Mouse (Mus musculus): ENCODE measurements at regions not wholly inside any gene's neighbourhood (a gene's known extent, or its start where the extent isn't known, plus 50 kb on each side); places are given as distances from the start of the nearest gene placed in this dataset.
A peak's percentile ranks its signal among the peaks of the same experiment; 100 is the strongest.

DNA sequence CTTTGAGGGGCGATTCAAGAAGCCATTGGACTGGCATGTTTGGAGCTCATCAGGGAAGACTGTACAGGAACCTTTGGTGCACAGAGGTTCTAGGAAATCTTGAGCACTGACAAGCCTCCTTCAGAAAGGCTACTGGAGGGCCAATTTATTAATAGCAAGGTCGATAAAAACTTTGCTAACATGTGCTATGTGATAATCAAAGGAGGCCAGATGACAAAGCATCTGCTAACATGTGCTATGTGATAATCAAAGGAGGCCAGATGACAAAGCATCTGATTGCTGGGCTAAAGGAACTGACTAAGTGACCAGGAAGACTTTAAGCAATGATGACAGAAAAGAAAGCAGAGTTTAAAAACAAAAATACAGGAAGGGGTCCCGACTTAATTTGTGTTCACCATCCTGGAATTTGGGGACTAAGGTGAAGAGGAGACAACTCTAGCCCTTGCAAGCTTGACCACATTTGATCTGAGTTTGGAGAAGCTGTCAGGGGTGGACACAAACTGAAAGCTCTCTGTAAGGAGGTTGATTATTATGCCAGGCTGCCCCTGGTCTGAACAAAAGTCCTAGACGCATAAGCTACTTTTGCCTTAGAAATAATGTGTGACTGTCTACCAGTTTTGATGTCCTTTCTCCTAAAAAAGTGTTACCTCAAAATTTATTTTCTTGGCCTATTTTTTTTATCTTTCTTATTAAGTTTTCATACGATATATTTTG lies 455.5 kb upstream of the Fam92a start:
- no peak for DNase-seq (ENCODE audit: low read depth, low spot score)

- DNase-seq (ENCODE audit: low read depth, low spot score), result no peak
These were observed 449.0 kb upstream of the Fam92a start for GRCm38 (mm10) chr4:12620756-12621270.

- no peak for DNase-seq (ENCODE audit: low read depth, low spot score)
These were observed 448.4 kb upstream of the Fam92a start for GRCm38 (mm10) chr4:12620059-12620755.

DNA sequence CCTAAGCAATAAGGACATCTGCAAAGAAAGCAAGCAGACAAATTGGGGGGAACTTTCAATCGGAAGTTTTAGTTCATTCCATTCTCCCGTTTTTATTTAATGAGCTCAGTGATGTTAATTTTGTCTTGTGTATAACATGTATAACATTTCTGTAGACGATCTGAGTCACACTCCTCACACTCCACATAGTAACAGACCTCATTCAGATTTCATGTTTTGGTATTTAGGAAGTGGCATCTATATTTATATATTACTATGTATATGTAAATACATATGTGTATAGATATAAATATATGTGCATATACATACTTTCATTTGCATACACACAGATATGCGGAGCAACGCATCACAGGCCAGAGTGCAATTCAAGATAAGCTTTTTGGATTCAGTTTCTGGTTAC lies 444.9 kb upstream of the Fam92a start:
- DNase-seq (ENCODE audit: low read depth, low spot score), result no peak

DNA sequence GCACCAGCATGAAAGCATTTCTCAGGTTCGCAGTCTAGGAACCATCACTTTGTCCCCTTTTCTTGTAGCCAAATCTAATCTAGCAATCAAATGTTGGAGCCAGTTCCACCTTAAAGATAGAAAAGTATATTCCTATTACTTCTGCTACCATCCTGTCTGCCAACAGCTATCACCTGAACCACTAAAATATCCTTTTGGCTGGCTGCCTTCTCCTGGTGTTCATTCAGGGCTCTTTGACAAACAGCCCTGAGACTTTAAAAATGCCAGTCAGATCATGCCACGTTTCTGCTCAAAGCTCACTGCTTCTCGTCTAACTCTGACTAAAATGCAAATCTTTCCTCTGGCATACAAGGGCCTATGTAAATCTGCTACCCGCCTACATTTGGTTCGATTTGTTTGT lies 439.7 kb upstream of the Fam92a start:
- no peak for DNase-seq (ENCODE audit: low read depth, low spot score)

DNA sequence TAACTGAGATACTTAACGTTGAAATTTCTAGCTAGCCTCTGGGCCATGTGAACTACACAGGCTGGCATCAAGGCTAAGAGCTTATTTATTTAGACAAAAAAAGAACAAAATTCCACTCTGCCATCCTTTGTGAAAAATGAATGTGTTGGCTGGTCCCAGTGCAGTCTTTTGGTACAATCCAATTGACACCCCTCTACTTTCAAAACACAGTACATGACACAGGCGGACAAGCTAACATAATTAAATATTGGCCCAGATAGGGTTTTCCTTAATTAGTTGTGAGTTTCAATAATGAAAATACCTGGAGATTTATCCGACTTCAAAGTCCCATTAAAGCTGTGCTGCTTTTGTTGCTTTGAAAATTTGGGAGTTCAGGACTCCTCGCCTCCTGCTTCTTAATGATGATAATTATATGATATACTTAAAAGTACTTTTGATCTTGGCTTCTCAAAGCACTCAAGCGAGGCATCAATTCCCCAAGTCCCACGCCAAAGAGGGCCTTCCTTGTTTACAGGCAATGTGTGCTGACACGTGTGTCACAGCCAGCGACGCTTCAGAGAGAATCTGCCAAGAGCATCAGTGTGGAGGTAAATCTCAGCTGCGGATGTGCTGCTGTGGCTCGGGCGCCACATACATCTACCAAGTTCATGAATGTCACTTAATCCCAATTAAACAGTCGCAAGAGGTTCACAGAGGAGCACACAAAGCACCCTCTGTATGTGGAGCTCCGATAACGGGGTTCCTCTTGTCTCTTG lies 429.5 kb upstream of the Fam92a start:
- no peak for DNase-seq (ENCODE audit: low read depth, low spot score)

DNA sequence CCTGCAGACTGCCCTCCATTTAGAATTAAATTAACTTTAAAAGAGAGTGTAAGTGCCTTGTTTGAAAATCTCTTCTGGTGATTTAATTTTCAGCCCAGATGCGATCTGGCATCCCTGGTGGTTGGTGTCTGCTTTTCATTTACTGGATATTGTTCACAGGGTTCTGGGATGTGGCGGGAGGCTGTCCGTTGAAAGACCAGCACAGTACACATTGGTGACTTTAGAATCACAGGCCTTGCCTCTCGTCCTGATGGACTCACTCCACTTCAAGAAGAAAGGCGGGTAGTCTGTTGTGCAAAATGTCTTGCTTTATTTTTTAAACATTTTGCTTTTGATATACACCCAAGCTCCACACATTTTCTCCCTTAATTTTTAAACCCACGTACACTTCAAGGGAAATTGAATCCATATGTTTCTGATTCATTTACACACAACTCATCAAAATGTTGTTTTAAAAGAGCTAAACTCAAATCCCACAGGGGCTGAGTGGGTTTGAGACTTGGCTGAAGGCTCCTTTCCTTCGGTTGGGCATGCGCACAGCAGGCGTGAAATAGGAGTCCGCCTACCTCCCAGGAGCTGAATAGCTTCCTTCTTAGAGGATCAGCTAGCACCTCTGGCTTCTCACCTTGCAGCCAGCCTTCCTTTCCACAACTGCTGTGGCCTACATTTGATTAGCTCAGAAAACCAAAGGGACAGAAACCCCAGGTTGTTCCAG lies 424.1 kb upstream of the Fam92a start:
- DNase-seq (ENCODE audit: low read depth, low spot score), result no peak

DNA sequence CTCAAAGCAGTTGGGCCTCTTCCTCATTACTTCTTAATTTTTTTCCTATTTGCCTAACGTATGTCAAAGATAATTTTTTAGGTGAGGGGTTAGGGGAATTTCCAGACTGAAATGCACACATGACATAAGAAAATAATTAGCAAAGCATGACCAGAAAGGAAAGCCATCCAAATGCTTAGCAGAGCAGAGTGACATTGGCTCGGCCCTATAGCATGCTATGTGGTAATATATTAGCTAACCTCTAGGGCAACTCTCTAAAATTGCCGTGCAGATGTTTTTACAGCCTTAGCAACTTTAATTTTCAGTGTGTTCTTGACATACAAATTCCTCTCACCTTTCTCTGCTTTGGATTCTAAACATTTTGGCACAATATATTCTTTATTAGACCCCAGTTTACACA lies 421.2 kb upstream of the Fam92a start:
- DNase-seq (ENCODE audit: low read depth, low spot score), result no peak

DNA sequence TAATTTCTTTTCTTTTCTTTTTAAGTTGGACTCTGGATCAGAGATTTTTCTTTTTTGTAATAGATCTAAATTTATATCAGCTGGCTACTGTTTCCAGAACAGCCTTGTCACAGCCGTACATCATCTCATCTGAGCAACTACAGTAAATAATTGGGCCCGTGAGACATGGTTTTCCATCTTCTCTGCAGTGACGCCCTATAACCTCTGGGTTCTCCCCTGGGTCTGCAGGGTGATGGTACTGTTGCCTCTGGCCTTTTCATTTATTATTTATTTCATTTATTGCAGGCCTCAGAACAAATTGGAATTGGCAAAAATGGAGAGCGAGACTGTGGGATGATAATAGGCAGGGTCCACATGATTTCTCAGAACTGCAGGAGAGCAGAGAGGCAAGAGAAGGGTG lies 406.3 kb upstream of the Fam92a start:
- no peak for DNase-seq (ENCODE audit: low read depth, low spot score)

DNA sequence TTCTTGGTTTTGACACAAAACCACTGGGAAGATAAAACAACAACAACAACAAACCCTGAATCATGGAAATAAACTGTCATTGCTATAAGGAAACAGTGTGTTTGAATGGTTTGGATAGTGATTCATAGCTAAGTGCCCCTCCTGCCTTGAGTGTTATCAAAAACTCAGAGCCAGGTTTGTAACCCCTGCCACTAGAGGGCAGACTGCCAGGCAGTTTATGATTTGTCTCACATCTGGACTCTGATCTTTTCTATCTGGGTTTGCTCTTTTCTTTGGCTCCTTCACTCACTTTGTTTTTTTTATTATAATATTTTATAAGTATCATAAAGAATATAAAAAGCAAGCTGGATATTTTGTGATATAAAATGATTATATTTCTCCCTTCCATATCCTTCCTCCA lies 400.1 kb upstream of the Fam92a start:
- no peak for DNase-seq (ENCODE audit: low read depth, low spot score)

- no peak for DNase-seq (ENCODE audit: low read depth, low spot score)
These were observed 398.9 kb upstream of the Fam92a start for GRCm38 (mm10) chr4:12570689-12571088.

DNA sequence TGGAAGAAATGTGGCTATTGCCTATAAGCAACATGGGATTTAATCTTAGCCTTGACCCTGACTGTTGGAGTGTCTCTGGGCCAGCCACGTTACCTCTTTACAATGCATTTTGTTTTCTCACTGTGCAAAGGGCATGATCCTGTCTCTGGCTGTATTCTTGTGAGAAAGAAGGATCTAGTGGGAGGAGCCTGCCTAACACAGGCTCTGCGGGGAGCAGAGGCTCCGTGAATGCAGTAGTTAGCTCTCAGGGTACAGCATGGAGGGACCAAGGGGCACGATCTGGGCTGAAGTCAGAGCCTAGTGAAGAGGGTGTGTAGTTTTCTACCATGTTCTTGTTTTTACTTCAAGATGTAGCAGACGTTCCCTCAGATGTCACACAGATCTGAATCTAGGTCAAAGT lies 395.8 kb upstream of the Fam92a start:
- DNase-seq (ENCODE audit: low read depth, low spot score), result no peak

DNA sequence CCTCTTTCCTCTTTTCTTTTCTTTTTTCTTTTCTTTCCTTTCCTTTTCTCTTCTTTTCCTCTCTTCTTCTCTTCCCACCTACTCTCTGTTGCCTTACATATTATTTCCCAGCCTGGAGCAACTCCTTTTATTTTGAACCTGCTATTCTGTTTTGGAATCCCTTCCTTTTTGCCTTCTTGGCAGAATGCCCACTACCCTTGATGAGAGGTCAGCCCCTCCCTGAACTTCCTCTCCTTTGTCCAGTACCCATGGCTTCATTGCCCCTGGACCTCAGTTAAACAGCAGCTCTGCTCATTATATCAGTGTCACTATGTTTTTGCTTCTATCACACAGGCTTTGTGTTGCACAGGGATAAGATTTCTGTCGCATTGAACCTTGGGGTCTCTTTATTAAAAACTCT lies 391.2 kb upstream of the Fam92a start:
- no peak for DNase-seq (ENCODE audit: low read depth, low spot score)

DNA sequence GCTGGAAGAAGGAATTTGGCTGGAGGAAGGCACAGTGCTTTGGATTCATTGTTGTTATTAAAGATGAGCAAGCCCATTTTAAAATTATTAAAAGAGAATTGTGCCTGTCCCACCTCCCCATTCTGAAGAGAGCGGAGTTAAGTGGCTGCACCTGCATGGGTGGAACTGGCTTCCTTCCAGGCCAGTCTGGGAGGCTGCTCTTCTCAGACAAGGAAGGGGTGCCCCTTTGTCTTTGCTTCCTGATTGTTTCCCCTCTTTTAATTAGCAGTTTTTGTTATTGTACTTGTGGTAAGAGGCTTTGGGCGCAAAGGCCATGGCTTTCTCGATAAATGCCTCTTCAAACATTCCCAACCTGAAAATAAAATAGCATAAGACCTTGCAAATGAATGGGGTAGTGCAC lies 388.7 kb upstream of the Fam92a start:
- DNase-seq (ENCODE audit: low read depth, low spot score), result no peak

DNA sequence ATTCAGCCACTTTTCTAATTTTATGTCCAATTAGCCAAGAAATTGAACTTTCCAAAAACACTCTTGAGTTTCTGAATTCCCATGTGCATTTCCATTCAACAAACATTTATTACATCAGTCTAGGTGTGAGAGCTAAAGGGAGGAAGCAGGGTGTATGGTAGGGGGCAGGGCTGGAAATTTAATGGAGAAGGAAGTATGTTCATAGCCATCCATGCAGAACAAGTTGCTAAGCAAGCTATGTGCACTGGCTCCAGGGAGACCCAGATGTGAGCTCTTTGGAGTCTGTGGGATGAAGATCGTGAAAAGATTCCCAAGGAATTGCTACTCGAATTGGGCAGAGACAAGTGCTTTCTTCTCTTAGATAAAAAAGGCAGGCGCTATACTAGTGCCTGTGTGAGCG lies 388.2 kb upstream of the Fam92a start:
- no peak for DNase-seq (ENCODE audit: low read depth, low spot score)

- no peak for DNase-seq (ENCODE audit: low read depth, low spot score)
These were observed 385.3 kb upstream of the Fam92a start for GRCm38 (mm10) chr4:12557105-12557504.

GRCm38 (mm10) chr4:12549265-12549664 lies 377.4 kb upstream of the Fam92a start:
- DNase-seq (ENCODE audit: low read depth, low spot score), result no peak

DNA sequence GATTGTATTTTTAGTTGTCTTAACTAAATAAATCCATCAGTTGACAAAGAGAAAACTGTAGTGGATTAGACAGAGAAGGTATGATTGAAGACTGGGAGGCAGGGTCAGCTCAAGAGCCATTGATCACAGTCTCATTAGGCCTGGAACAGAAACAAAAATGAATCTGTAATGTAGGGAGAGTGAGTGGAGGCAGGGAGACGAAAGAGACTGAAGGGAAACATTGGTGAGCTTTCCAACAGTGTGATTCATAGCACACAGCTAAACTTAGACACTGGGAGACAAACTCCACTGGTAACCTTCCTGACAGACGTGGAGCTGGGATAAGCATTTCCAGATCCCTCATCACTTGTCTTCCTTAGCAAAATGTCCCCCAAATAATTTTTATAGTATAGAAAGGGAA lies 372.1 kb upstream of the Fam92a start:
- DNase-seq (ENCODE audit: low read depth, low spot score), result no peak

GRCm38 (mm10) chr4:12541508-12541907 lies 369.7 kb upstream of the Fam92a start:
- no peak for DNase-seq (ENCODE audit: low read depth, low spot score)

- DNase-seq (ENCODE audit: low read depth, low spot score), result no peak
These were observed 367.5 kb upstream of the Fam92a start for GRCm38 (mm10) chr4:12539184-12539791.

GRCm38 (mm10) chr4:12538694-12539121 lies 366.9 kb upstream of the Fam92a start:
- DNase-seq (ENCODE audit: low read depth, low spot score), result peak; percentile 7
